Mouse (Mus musculus) heart, adult 11 months (tissue): ENCODE data around the gene Gm45234.
A peak's percentile ranks its signal among the peaks of the same experiment; 100 is the strongest.

ENCODE experiments used
- DNase-seq: peaks from one replicate; pipeline ENCODE4 v3.0.0; 2022

Gm45234 gene

DNA sequence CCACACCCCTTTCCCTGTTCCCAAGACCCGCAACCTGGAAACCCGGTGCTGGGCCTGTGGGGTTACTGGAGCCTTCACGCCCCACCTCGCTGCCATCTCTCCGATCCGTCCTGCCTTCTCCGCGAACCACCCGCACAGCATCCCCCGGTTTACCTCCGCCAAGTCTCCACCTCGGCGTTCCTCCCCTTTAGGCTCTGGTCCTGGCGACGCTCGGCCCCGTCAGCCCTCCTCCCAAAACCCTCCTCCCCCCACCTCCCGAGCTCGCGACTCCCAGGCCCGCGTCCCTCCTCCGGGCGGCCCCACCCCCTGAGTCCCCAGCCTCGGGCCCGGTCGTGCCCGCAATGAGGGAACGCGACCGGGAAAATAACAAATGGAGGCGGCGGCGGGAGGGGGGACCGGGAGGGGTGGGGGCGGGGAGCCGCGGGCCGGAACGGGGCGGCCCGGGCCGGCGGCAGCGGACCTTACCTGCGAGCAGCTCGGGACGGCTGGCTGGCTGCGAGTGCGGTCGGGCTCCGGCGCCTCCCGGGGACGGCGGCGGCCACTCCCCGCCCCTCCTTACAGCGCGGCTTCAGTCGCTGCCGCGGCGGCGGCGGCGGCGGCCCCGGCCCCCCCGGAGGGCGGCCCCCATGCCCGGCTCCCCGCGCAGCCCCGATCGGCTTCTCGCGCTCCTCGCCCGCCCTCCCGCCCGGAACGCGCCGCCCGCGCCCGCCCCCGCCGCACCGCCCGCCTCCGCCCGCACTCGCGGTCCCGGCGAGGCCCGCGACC, at the start of gene Gm45234, which contains the start of gene Atn1:
TSS of gene Gm45234 (minus strand) at position 191 of the 765 bp plus-strand sequence.
TSS of gene Atn1 (minus strand) at position 694 of the 765 bp plus-strand sequence.
- DNase-seq = peak; percentile 99

GRCm38 (mm10) chr6:124804341-124804740, 48.5 kb upstream of the Gm45234 start:
- peak; percentile 45 for DNase-seq

- peak; percentile 66 for DNase-seq
Measured at GRCm38 (mm10) chr6:124803691-124804090, 47.9 kb upstream of the Gm45234 start.

DNA sequence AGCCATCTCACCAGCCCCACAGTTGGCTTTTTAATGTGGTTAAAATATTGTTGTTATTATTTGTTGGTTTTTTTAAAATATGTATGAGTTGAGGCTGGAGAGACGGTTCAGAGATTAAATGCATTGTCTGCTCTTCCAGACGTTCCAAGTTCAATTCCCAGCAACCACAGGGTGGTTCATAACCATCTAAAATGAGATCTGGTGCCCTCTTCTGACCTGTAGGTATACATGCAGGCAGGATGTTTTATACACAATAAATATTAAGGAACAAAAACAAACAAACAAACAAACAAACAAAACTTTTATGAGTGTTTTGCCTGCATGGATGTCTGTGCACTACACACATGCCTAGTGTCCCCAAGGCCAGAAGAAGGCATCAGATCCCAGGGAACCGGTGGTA, 47.2 kb upstream of the Gm45234 start:
- peak; percentile 51 for DNase-seq

- peak; percentile 60 for DNase-seq
Measured at GRCm38 (mm10) chr6:124802400-124802799, 46.6 kb upstream of the Gm45234 start.

DNA sequence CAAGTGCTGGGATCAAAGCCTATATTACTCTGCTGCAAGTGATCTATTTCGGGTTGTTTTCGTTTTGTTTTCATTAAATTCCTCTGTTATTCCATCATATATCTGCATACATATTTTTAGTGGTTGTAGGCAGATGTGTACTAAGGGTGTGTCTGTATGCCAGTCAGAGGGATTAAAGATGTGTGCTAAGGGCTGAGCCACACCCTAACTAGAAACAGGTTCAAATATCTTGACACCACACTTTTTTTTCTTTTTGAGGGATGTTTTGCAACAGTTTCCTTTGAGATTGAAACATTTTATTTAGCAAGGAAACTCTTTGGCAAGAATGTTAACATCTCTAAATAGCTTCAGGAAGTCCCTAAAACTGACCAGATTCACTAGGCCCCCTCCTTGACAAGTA, 40.4 kb upstream of the Gm45234 start:
- no peak for DNase-seq

GRCm38 (mm10) chr6:124795781-124796180, 40.0 kb upstream of the Gm45234 start:
- DNase-seq = no peak

DNA sequence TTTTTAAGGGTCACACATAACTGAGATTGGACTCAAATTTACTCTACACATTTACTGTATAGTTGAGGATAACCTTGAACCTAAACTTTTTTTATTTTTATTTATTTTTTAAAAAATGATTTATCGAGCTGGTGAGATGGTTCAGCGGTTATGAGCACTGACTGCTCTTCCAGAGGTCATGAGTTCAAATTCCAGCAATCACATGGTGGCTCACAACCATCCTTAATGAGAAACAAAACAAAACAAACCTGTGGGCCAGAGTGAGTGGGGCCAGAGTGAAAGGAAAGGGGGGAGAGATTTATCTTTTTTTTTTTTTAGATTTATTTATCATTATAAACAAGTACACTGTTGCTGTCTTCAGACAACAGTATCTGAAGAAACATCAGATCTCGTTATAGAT, 36.1 kb upstream of the Gm45234 start:
- peak; percentile 25 for DNase-seq

GRCm38 (mm10) chr6:124790121-124790520, 34.3 kb upstream of the Gm45234 start:
- no peak for DNase-seq

DNA sequence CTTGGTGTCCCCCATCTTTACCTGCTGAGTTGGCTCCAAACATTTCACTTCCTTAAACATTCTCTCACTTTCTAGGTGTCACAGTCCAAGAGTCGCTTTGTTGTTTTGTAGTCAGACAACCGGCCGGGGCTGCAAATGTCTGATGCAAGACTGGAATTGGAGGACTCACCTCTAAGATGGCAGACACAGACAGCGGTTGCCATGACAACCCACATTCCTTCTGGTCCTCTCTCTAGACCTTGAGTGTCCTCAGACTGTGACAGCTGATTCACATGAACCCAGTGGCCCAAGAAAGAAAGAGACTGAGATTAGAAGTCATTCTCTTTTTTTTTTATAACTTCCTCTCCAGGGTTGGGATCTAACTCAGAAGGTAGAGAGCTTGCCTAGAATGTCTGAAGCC, 33.7 kb upstream of the Gm45234 start:
- peak; percentile 48 for DNase-seq

- no peak for DNase-seq
Measured at GRCm38 (mm10) chr6:124787722-124788121, 31.9 kb upstream of the Gm45234 start.

DNA sequence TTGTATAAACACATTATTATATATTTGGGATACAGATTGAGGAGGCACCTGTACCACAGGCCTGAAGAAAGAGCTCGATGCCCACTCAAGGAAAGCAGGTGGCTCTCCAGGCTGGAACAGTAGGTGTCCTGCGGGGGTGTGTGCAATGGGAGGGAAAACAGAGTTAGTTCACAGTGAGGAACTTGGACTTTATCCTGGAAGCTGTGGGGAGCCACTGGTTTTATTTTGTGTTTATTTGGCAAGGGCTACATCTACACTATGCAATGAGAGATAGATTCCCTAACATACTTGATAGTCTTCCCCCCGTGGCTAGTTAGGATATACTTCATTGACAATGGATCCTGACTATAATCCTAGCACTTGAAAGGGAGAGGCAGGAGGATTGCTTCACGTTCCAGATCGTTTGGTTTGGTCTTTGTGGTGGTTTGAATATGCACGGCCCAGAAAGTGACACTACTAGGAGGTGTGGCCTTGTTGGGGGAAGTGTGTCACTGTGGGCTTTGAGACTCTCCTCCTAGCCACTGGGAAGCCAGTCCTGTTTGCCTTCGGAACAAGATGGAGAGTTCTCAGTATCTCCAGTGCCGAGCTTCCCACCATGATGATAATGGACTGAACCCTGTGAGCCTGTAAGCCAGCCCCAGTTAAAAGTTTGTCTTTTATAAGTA, 31.1 kb upstream of the Gm45234 start:
- no peak for DNase-seq

GRCm38 (mm10) chr6:124782436-124782835, 26.6 kb upstream of the Gm45234 start:
- peak; percentile 95 for DNase-seq

GRCm38 (mm10) chr6:124780917-124781316, 25.1 kb upstream of the Gm45234 start:
- no peak for DNase-seq

- no peak for DNase-seq
Measured at GRCm38 (mm10) chr6:124779984-124780416, 24.2 kb upstream of the Gm45234 start.

DNA sequence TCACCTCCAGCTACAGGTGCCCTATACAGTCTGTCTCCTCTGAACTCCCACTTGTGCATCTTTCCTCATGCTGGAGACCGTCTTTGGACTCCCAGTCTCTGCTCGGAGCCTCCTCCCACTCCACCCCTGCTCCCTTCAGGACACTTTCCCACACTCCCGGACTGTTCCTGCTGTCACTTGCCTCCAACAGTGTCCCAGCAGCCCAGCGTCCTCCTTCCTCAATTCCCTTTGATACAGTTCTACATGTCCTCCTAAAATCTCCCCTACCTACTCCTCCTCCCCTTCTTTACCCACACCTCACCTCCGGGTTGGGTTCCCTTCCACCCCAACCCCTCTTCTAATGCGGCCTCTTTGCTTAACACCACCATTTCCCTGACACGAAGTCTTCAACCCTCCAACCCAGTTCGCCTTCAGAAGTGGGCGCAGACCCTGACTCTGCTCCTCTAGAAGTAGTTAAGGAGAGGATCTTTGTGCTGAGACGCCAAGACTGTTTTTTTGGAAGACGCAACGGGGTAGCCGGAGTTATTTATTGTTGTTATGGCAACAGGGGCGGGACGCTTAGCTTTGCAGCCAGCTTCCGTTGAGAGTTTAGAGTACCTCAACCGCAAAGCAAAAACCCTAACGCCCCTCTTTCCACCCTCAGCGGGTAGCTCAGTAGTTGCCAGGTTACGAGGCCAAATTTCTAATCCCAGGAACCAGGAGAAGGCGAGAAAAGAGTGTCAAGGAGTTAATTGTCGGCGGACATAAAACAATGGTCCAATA, 23.6 kb upstream of the Gm45234 start, which contains the start of gene Lrrc23:
TSS of gene Lrrc23 (minus strand) at position 506 of the 762 bp plus-strand sequence.
- peak; percentile 95 for DNase-seq

- no peak for DNase-seq
Measured at GRCm38 (mm10) chr6:124770511-124770910, 14.7 kb upstream of the Gm45234 start.

- no peak for DNase-seq
Measured at GRCm38 (mm10) chr6:124770013-124770412, 14.2 kb upstream of the Gm45234 start.

- peak; percentile 97 for DNase-seq
Measured at GRCm38 (mm10) chr6:124769101-124769765, 13.4 kb upstream of the Gm45234 start, which contains the start of gene Eno2. TSS of gene Eno2 (minus strand) at chr6:124769673.

DNA sequence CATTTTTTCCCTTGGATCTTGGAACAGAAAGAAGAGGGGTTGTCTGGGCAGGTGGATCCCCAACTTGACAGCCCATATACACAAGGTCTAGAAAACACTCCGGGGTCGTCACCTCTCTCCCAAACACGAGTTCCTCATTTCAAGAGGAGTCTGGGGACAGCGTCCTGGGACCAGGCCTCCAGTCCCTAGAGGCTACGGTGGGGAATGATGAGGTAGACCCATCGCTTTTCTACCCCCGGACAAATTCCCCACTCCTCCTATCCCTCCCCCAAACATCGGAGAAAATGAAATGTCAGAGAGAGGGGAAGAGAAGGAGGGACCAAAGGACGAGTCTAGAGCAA, 12.9 kb upstream of the Gm45234 start:
- DNase-seq = no peak

GRCm38 (mm10) chr6:124767920-124768703, 12.3 kb upstream of the Gm45234 start:
- peak; percentile 95 for DNase-seq

GRCm38 (mm10) chr6:124767536-124767919, 11.7 kb upstream of the Gm45234 start:
- peak; percentile 89 for DNase-seq
